Mouse (Mus musculus): ENCODE results near the gene Klhl30. TPM values are rescaled to one million over a fixed set of nuclear protein-coding genes. Genes with fewer than 3 reads are reported as not detected.

Klhl30 gene
- total RNA-seq (2021) = under 1 TPM in 1 of 2 experiments, not detected in 1; 0.15 TPM
- long read RNA-seq, experiment 1 = 0 reads
- long read RNA-seq, experiment 2 = 0 reads

- H3K27ac ChIP-seq = no peak within 1 kb of the TSS
- DNase-seq (ENCODE audit: low spot score in 2 of 2) = no peak
- no peak within 1 kb of the TSS for H3K4me3 ChIP-seq
- no peak for TF ChIP-seq CTCF (conservative IDR thresholded peaks at IDR 0.05)
These were observed at the start of gene Klhl30 for GRCm38 (mm10) chr1:91350841-91351240. Gene Klhl30, plus strand, starts transcription at chr1:91351016.

GRCm38 (mm10) chr1:91301206-91301920 is 49.5 kb upstream of the Klhl30 start:
- TF ChIP-seq CTCF (conservative IDR thresholded peaks at IDR 0.05) = no peak
- Histone ChIP-seq H3K4me3 (no peak overlapping the region), H3K27ac (peak overlapping the region; percentile 5; the same call in 1 of the 2 replicates)
- no peak for DNase-seq (ENCODE audit: low spot score in 2 of 2)

GRCm38 (mm10) chr1:91302021-91302420 is 48.8 kb upstream of the Klhl30 start:
- H3K4me3 ChIP-seq = no peak overlapping the region
- no peak for DNase-seq (ENCODE audit: low spot score in 2 of 2)
- no peak overlapping the region for H3K27ac ChIP-seq
- no peak for TF ChIP-seq CTCF (conservative IDR thresholded peaks at IDR 0.05)

GRCm38 (mm10) chr1:91304621-91305020 is 46.2 kb upstream of the Klhl30 start:
- Histone ChIP-seq H3K27ac (no peak overlapping the region), H3K4me3 (no peak overlapping the region)
- no peak for TF ChIP-seq CTCF (conservative IDR thresholded peaks at IDR 0.05)
- no peak for DNase-seq (ENCODE audit: low spot score in 2 of 2)

- H3K27ac ChIP-seq = no peak overlapping the region
- H3K4me3 ChIP-seq = no peak overlapping the region
- TF ChIP-seq CTCF (conservative IDR thresholded peaks at IDR 0.05) = no peak
- no peak for DNase-seq (ENCODE audit: low spot score in 2 of 2)
These were observed 41.3 kb upstream of the Klhl30 start for GRCm38 (mm10) chr1:91309366-91310085.

GRCm38 (mm10) chr1:91312273-91312672 is 38.5 kb upstream of the Klhl30 start:
- no peak for DNase-seq (ENCODE audit: low spot score in 2 of 2)
- TF ChIP-seq CTCF (conservative IDR thresholded peaks at IDR 0.05) = no peak
- Histone ChIP-seq H3K4me3 (no peak overlapping the region), H3K27ac (no peak overlapping the region)

GRCm38 (mm10) chr1:91313251-91313650 is 37.6 kb upstream of the Klhl30 start:
- TF ChIP-seq CTCF (conservative IDR thresholded peaks at IDR 0.05) = no peak
- H3K27ac ChIP-seq = no peak overlapping the region
- H3K4me3 ChIP-seq = no peak overlapping the region
- DNase-seq (ENCODE audit: low spot score in 2 of 2) = no peak

GRCm38 (mm10) chr1:91317656-91318055 is 33.2 kb upstream of the Klhl30 start:
- no peak overlapping the region for H3K27ac ChIP-seq
- no peak for TF ChIP-seq CTCF (conservative IDR thresholded peaks at IDR 0.05)
- H3K4me3 ChIP-seq = no peak overlapping the region
- DNase-seq (ENCODE audit: low spot score in 2 of 2) = no peak

- H3K4me3 ChIP-seq = no peak within 1 kb of the TSS
- no peak for TF ChIP-seq CTCF (conservative IDR thresholded peaks at IDR 0.05)
- no peak for DNase-seq (ENCODE audit: low spot score in 2 of 2)
- no peak within 1 kb of the TSS for H3K27ac ChIP-seq
These were observed 28.9 kb upstream of the Klhl30 start, which contains the start of gene Espnl for GRCm38 (mm10) chr1:91321760-91322438. Gene Espnl, plus strand, starts transcription at chr1:91322075.

- DNase-seq (ENCODE audit: low spot score in 2 of 2) = no peak
- H3K27ac ChIP-seq = no peak overlapping the region
- TF ChIP-seq CTCF (conservative IDR thresholded peaks at IDR 0.05) = no peak
- no peak overlapping the region for H3K4me3 ChIP-seq
These were observed 26.2 kb upstream of the Klhl30 start for GRCm38 (mm10) chr1:91324646-91325045.

- Histone ChIP-seq H3K27ac (no peak overlapping the region), H3K4me3 (no peak overlapping the region)
- no peak for TF ChIP-seq CTCF (conservative IDR thresholded peaks at IDR 0.05)
- no peak for DNase-seq (ENCODE audit: low spot score in 2 of 2)
These were observed 25.3 kb upstream of the Klhl30 start for GRCm38 (mm10) chr1:91325488-91326042.

- peak in 1 of 2 experiments; percentile 39 for DNase-seq (ENCODE audit: low spot score in 2 of 2)
- Histone ChIP-seq H3K4me3 (no peak overlapping the region), H3K27ac (peak overlapping the region; percentile 36; the same call in 1 of the 2 replicates)
- no peak for TF ChIP-seq CTCF (conservative IDR thresholded peaks at IDR 0.05)
These were observed 18.7 kb upstream of the Klhl30 start for GRCm38 (mm10) chr1:91332102-91332501.

GRCm38 (mm10) chr1:91333582-91333981 is 17.2 kb upstream of the Klhl30 start:
- H3K27ac ChIP-seq = no peak overlapping the region
- no peak for DNase-seq (ENCODE audit: low spot score in 2 of 2)
- TF ChIP-seq CTCF (conservative IDR thresholded peaks at IDR 0.05) = no peak
- H3K4me3 ChIP-seq = no peak overlapping the region

Data from layer of hippocampus, adult 2 months (tissue).